Mouse (Mus musculus) lung, adult 2 months (tissue): ENCODE results near the gene Trex2.

Experiments
- CTCF ChIP-seq: fragments of 200-500 bp; IDR thresholded peaks from 2 replicates; pipeline ENCODE4 v1.5.1; 2011; ENCODE audit warnings: mild to moderate bottlenecking, low read length, control low read depth; ENCODE audit not compliant: insufficient read depth
- POLR2A ChIP-seq: fragments of 200-500 bp; IDR thresholded peaks from 2 replicates; pipeline ENCODE4 v1.6.1; 2011; ENCODE audit warnings: low read depth, mild to moderate bottlenecking, control low read depth, low read length, borderline replicate concordance; ENCODE audit errors: extremely low read depth

DNA sequence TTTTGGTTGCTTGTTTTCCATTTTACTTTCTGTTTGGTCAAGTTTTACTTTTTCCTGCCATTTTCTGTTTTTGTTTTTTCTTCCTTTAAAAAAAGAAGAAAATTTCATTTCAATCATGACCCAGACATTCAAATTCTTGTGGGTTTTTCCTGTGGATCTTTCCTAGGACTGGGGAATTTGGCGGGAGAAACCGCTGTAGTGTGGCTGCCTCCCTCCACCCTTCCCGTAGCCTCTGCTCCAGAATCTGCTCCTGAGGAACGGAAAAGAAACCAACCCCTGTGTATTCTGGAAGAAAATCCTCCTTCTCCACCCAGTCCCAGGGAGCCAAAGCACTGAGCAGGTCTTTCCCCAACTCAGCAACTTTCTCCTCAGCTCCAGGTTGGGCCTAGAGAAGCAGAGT is 25.6 kb upstream of the Trex2 start:
- TF ChIP-seq CTCF: no peak
- TF ChIP-seq POLR2A: no peak
